Mouse (Mus musculus): ENCODE measurements around the gene Invs.

GRCm38 (mm10) chr4:48275736-48276135 is 3.8 kb upstream of the Invs start:
- TF ChIP-seq ELF1 (IDR thresholded peaks at IDR 0.05; ENCODE audit: low read depth, low read length) (no peak), CTCF (IDR thresholded peaks at IDR 0.05 in 2 of 3, conservative IDR thresholded peaks at IDR 0.05 in 1 of 3; ENCODE audit: control insufficient read depth in 1 of 3, insufficient read depth in 1 of 3, low read depth in 2 of 3, low read length in 3 of 3, poor library complexity in 1 of 3, severe bottlenecking in 1 of 3) (no peak), GATA1 (IDR thresholded peaks at IDR 0.05; ENCODE audit: low read depth, low read length) (no peak)
